Mouse (Mus musculus): ENCODE data around the gene Dusp18. TPM values are rescaled to one million over a fixed set of nuclear protein-coding genes. Genes with fewer than 3 reads are reported as not detected.

Gene Dusp18
- total and polyA plus RNA-seq, 3 experiments = 2.8 to 6.6 (median 4.8) TPM

GRCm38 (mm10) chr11:3851872-3852271 lies 43.2 kb upstream of the Dusp18 start:
- Histone ChIP-seq H3K27me3 (replicated peaks) (peaks cover 11% of the 10 kb centered on the region), H3K9ac (ENCODE audit: insufficient read depth, low read depth) (no peak overlapping the region), H3K9me3 (replicated peaks; ENCODE audit: low read length) (peaks cover 8% of the 10 kb centered on the region), H3K4me3 (replicated peaks in 1 of 3; ENCODE audit: low read depth in 2 of 3, low read length in 2 of 3, poor library complexity in 1 of 3) (no peak overlapping the region), H3K4me1 (ENCODE audit: control insufficient read depth in 1 of 2, insufficient read depth in 2 of 2) (no peaks in the 10 kb centered on the region), H3K4me2 (ENCODE audit: insufficient read depth, low read depth, poor library complexity, severe bottlenecking) (no peak overlapping the region), H3K36me3 (replicated peaks in 1 of 2; ENCODE audit: control insufficient read depth in 1 of 2, insufficient read depth in 1 of 2, low read length in 1 of 2) (no peaks in the 10 kb centered on the region), H3K27ac (ENCODE audit: insufficient read depth, low read depth) (no peak overlapping the region), H3K79me2 (replicated peaks; ENCODE audit: control insufficient read depth, extremely low read depth, insufficient read depth, poor library complexity, severe bottlenecking) (no peaks in the 10 kb centered on the region)
- TF ChIP-seq CTCF (conservative IDR thresholded peaks at IDR 0.05 in 1 of 2, IDR thresholded peaks at IDR 0.05 in 1 of 2; ENCODE audit: low read depth in 2 of 2, low read length in 2 of 2) (no peak), PAX5 (IDR thresholded peaks at IDR 0.05; ENCODE audit: low read length) (no peak), ZKSCAN1 (IDR thresholded peaks at IDR 0.05; ENCODE audit: borderline replicate concordance, low read depth, low read length) (no peak), MAFK (IDR thresholded peaks at IDR 0.05; ENCODE audit: insufficient replicate concordance, low read length) (no peak), MYC (IDR thresholded peaks at IDR 0.05; ENCODE audit: low read depth, low read length) (no peak), HCFC1 (IDR thresholded peaks at IDR 0.05; ENCODE audit: low read depth, low read length) (no peak), RCOR1 (conservative IDR thresholded peaks at IDR 0.05; ENCODE audit: low read depth, low read length) (no peak), USF2 (conservative IDR thresholded peaks at IDR 0.05; ENCODE audit: low read depth, low read length) (no peak), E2F4 (IDR thresholded peaks at IDR 0.05; ENCODE audit: insufficient replicate concordance, low read depth, low read length) (no peak), MAZ (IDR thresholded peaks at IDR 0.05; ENCODE audit: low read depth, low read length) (no peak), ZNF384 (IDR thresholded peaks at IDR 0.05; ENCODE audit: low read depth, low read length) (no peak), SMC3 (IDR thresholded peaks at IDR 0.05; ENCODE audit: low read depth, low read length) (no peak), TCF12 (IDR thresholded peaks at IDR 0.05; ENCODE audit: low read depth, low read length) (no peak), JUND (conservative IDR thresholded peaks at IDR 0.05; ENCODE audit: low read depth, low read length) (no peak), ELF1 (IDR thresholded peaks at IDR 0.05; ENCODE audit: low read depth, low read length) (no peak), CHD1 (IDR thresholded peaks at IDR 0.05; ENCODE audit: low read depth, low read length) (no peak), KAT2A (IDR thresholded peaks at IDR 0.05; ENCODE audit: insufficient replicate concordance, low read length) (no peak), JUN (IDR thresholded peaks at IDR 0.05; ENCODE audit: insufficient read depth, low read depth, low read length) (no peak), EP300 (IDR thresholded peaks at IDR 0.05; ENCODE audit: low read length) (no peak)
- dilution Hi-C loops (cut with MboI; ENCODE audit: extremely low pct_ligation_motif_present, extremely low pct_unique_long_range_greater_than_20kb, low sequenced_read_pairs) (no loop called here), in situ Hi-C loops (cut with MboI; ENCODE audit: low pct_ligation_motif_present, low pct_unique_long_range_greater_than_20kb, low sequenced_read_pairs) (no loop called here)
- DNase-seq (ENCODE audit: extremely low read depth) = no peak

- H3K36me3 ChIP-seq (replicated peaks in 1 of 2; ENCODE audit: control insufficient read depth in 1 of 2, insufficient read depth in 1 of 2, low read length in 1 of 2) = no peaks in the 10 kb centered on the region
- in situ Hi-C loops (cut with MboI; ENCODE audit: low pct_ligation_motif_present, low pct_unique_long_range_greater_than_20kb, low sequenced_read_pairs) = no loop called here
- H3K4me1 ChIP-seq (ENCODE audit: control insufficient read depth in 1 of 2, insufficient read depth in 2 of 2) = peaks cover 0 to 4% of the 10 kb centered on the region in 2 experiments; a peak in 1 of 4 replicates
- TF ChIP-seq PAX5 (IDR thresholded peaks at IDR 0.05; ENCODE audit: low read length) (no peak), MXI1 (IDR thresholded peaks at IDR 0.05; ENCODE audit: low read depth, low read length) (no peak), MEF2A (IDR thresholded peaks at IDR 0.05; ENCODE audit: borderline replicate concordance, low read depth, low read length) (no peak), CHD2 (IDR thresholded peaks at IDR 0.05; ENCODE audit: low read length) (no peak)
- DNase-seq (ENCODE audit: extremely low read depth) = no peak
- H3K27ac ChIP-seq (ENCODE audit: insufficient read depth, low read depth) = no peak overlapping the region
- H3K79me2 ChIP-seq (replicated peaks; ENCODE audit: control insufficient read depth, extremely low read depth, insufficient read depth, poor library complexity, severe bottlenecking) = no peaks in the 10 kb centered on the region
- no peak overlapping the region for H3K4me2 ChIP-seq (ENCODE audit: insufficient read depth, low read depth, poor library complexity, severe bottlenecking)
- H3K4me3 ChIP-seq (replicated peaks in 1 of 3; ENCODE audit: low read depth in 2 of 3, low read length in 2 of 3, poor library complexity in 1 of 3) = no peak overlapping the region
- no peak overlapping the region for H3K9ac ChIP-seq (ENCODE audit: insufficient read depth, low read depth)
- H3K27me3 ChIP-seq (replicated peaks) = peaks cover 6% of the 10 kb centered on the region
- peaks cover 8% of the 10 kb centered on the region for H3K9me3 ChIP-seq (replicated peaks; ENCODE audit: low read length)
- dilution Hi-C loops (cut with MboI; ENCODE audit: extremely low pct_ligation_motif_present, extremely low pct_unique_long_range_greater_than_20kb, low sequenced_read_pairs) = no loop called here
Observed at GRCm38 (mm10) chr11:3853031-3853430, 42.0 kb upstream of the Dusp18 start.
